Mouse (Mus musculus) heart, embryonic 12.5 days (tissue): Measurements from ENCODE around the gene Gjd2. TPM values are rescaled to one million over a fixed set of nuclear protein-coding genes. Genes with fewer than 3 reads are reported as not detected.

ENCODE experiments used
- ATAC-seq: fragments of 200-750 bp; cut with Nextera tagmentation; 2 replicates; pipeline ENCODE4 v1.8.0; 2017; ENCODE audit warnings: moderate TSS enrichment, moderate library complexity; ENCODE audit not compliant: insufficient number of reproducible peaks, low FRiP score
- H3K27ac ChIP-seq: fragments of 300-500 bp; sonication (generic); 2 replicates; pipeline ENCODE4 v1.5.1; 2016; ENCODE audit warnings: mild to moderate bottlenecking, moderate library complexity; ENCODE audit not compliant: poor library complexity, severe bottlenecking
- H3K27me3 ChIP-seq: fragments of 300-500 bp; sonication (generic); replicated peaks from 2 replicates; pipeline ENCODE4 v1.6.1; 2016; ENCODE audit warnings: mild to moderate bottlenecking, moderate library complexity
- H3K36me3 ChIP-seq: fragments of 300-500 bp; sonication (generic); 2 replicates; pipeline ENCODE4 v1.6.1; 2016; ENCODE audit warnings: mild to moderate bottlenecking, moderate library complexity
- H3K4me1 ChIP-seq: fragments of 300-500 bp; sonication (generic); replicated peaks from 2 replicates; pipeline ENCODE4 v1.6.1; 2016; ENCODE audit warnings: mild to moderate bottlenecking
- H3K4me2 ChIP-seq: fragments of 300-500 bp; sonication (generic); 2 replicates; pipeline ENCODE4 v1.6.1; 2016; ENCODE audit warnings: mild to moderate bottlenecking, moderate library complexity
- H3K4me3 ChIP-seq: fragments of 300-500 bp; sonication (generic); 2 replicates; pipeline ENCODE4 v1.5.1; 2016; ENCODE audit warnings: mild to moderate bottlenecking
- H3K9ac ChIP-seq: fragments of 300-500 bp; sonication (generic); 2 replicates; pipeline ENCODE4 v1.6.1; 2016; ENCODE audit warnings: mild to moderate bottlenecking, moderate library complexity
- H3K9me3 ChIP-seq: fragments of 300-500 bp; sonication (generic); replicated peaks from 2 replicates; pipeline ENCODE4 v1.6.1; 2016; ENCODE audit warnings: mild to moderate bottlenecking, moderate library complexity
- WGBS: fragments of 180-500 bp; shearing (Covaris S2); methylation state at CpG from one replicate; pipeline ENCODE4 v1.1.7; 2016; 5-methylcytosine and 5-hydroxymethylcytosine counted together
- polyA plus RNA-seq: library from polyadenylated mRNA; unstranded; fragments of >200 nt; fragmentation: Nextera tagmentation; extraction: Ambion mirVana; gene quantifications from 2 replicates; pipeline ENCODE4 v1.2.1, GENCODE M21; 2016

Gene Gjd2
- polyA plus RNA-seq, 1 experiment from 2014 or later: not detected

DNA sequence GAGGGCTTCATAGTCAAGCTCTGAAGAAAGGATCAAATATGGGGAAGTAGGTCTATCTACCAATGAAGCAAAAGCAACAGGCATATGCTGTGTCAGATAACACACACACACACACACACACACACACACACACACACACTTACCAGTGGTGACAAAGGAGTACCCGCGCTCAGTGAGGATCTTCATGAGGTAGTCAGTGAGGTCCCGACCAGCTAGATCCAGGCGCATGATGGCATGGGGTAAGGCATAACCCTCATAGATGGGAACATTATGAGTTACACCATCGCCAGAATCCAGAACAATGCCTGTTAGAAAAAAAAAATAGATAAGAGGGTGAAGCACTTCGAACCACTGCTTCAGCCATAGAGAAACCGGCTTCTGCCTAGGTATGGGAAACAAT lies 36.0 kb upstream of the Gjd2 start:
- Histone ChIP-seq H3K4me1 (peaks cover 10% of the 10 kb centered on the region; the same call in 1 of the 2 replicates), H3K36me3 (peaks cover 23% of the 10 kb centered on the region), H3K9ac (peak overlapping the region; percentile 81), H3K27me3 (no peaks in the 10 kb centered on the region), H3K4me2 (peak overlapping the region; percentile 61), H3K9me3 (no peaks in the 10 kb centered on the region), H3K27ac (peak overlapping the region; percentile 99), H3K4me3 (peak overlapping the region; percentile 72)
- WGBS: 57% methylated on average over 7 of the region's 7 CpGs
- ATAC-seq: no peak

DNA sequence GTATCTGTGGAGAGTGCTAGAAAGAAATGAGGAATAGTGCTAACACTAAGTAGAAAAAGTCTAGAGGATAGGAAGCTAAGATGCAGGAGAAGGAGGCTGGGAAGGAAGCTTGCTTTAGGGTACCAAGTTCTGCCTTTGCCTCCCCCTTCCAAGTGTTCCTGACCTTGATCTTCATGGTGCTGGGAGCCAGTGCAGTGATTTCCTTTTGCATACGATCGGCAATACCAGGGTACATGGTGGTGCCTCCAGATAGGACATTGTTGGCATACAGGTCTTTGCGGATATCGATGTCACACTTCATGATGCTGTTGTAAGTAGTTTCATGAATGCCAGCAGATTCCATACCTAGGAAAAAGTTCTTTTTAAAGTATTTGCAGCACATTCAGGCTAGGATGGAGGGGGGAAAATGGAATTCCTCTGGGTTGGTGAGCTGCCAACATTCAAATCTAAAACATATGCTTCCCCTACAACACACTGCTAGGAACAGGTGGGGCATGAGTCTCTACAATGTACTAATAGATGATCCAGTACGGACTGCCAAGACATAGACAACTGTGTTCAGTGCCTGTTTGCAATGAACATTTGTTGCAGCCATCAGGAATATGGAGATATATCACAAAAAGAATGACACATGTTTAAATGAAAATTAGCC lies 34.7 kb upstream of the Gjd2 start:
- Histone ChIP-seq H3K27ac (peak overlapping the region; percentile 99), H3K27me3 (no peaks in the 10 kb centered on the region), H3K9ac (peak overlapping the region; percentile 52), H3K4me1 (0 out of 2 replicates have a peak, but pooled peaks cover 3% of the 10 kb centered on the region), H3K4me3 (peak overlapping the region; percentile 72), H3K36me3 (peaks cover 23% of the 10 kb centered on the region), H3K4me2 (peak overlapping the region; percentile 61), H3K9me3 (no peaks in the 10 kb centered on the region)
- 62% methylated on average over 5 of the region's 5 CpGs for WGBS
- no peak for ATAC-seq

DNA sequence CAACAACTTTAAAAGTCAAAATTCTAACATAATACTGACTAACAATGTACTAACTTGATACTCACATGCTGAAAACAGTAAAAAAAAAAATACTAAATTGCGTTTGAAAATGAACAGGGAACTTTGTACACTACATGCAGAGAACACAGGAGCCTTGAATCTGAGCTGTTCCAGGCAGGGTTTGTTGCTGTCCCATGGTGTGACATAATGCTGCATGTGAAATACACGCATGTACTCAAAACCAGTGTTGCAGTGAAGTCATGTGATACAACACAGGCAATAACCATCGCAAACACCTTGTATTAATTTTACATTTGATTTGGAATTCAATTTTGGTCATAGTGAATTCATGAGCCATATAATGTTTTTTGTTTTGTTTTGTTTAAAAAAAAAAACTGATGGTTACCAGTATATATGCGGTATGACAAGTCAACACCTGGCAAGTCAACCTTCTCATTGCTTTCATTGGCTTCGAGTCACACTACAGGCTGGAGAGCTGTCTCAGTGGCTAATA lies 32.8 kb upstream of the Gjd2 start:
- Histone ChIP-seq H3K4me1 (no peaks in the 10 kb centered on the region), H3K4me2 (no peak overlapping the region), H3K9me3 (no peaks in the 10 kb centered on the region), H3K36me3 (peaks cover 19% of the 10 kb centered on the region), H3K9ac (no peak overlapping the region), H3K4me3 (no peak overlapping the region), H3K27ac (no peak overlapping the region), H3K27me3 (no peaks in the 10 kb centered on the region)
- WGBS: 64% methylated on average over 5 of the region's 5 CpGs
- ATAC-seq: peak; percentile 33

DNA sequence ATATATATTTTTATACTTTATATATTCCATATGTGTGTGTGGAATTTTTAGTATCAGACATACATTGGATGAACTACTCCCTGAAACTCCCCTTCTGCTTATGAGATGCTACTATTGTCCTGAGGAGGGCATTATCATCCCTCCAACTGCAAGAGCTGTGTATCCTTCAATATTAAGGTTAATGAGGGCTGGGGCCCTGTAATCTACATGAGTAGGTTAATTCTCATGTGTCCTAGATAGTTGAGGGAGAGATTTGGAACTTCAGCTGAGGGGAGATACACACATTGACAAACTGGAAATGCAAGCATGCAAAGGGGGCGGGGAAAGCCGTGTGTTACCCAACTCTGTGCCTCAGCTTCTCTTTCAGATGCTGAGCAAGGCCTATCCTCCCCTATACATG lies 24.5 kb upstream of the Gjd2 start:
- WGBS: 56% methylated on average over 2 of the region's 2 CpGs
- no peaks in the 10 kb centered on the region for H3K4me1 ChIP-seq
- no peak overlapping the region for H3K4me2 ChIP-seq
- H3K9me3 ChIP-seq: no peaks in the 10 kb centered on the region
- ATAC-seq: no peak
- H3K27ac ChIP-seq: no peak overlapping the region
- no peaks in the 10 kb centered on the region for H3K36me3 ChIP-seq
- no peak overlapping the region for H3K4me3 ChIP-seq
- H3K27me3 ChIP-seq: no peaks in the 10 kb centered on the region
- no peak overlapping the region for H3K9ac ChIP-seq

DNA sequence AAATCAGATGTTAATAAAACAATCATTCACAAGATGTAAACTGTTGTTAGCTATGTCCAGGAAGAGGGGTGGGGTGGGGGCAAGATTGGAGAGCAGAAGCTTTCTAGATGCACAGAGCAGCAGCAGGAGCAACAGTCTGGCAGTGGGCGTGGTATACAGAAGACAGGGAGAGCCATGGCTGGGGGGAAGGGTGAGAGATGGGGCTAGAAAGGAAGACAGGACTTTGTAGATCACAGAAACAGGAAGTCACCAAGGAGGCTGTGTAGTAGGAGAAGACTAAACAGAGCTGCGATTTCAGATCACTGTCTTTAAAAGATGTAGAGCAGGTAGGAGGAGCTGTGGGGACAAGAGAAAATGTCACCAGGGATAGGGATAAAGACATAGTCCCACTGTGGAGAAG lies 18.8 kb upstream of the Gjd2 start:
- WGBS: 31% methylated on average over 2 of the region's 2 CpGs
- no peak overlapping the region for H3K9ac ChIP-seq
- no peaks in the 10 kb centered on the region for H3K4me1 ChIP-seq
- ATAC-seq: no peak
- H3K36me3 ChIP-seq: no peaks in the 10 kb centered on the region
- H3K9me3 ChIP-seq: no peaks in the 10 kb centered on the region
- H3K4me2 ChIP-seq: no peak overlapping the region
- no peak overlapping the region for H3K4me3 ChIP-seq
- no peaks in the 10 kb centered on the region for H3K27me3 ChIP-seq
- no peak overlapping the region for H3K27ac ChIP-seq

DNA sequence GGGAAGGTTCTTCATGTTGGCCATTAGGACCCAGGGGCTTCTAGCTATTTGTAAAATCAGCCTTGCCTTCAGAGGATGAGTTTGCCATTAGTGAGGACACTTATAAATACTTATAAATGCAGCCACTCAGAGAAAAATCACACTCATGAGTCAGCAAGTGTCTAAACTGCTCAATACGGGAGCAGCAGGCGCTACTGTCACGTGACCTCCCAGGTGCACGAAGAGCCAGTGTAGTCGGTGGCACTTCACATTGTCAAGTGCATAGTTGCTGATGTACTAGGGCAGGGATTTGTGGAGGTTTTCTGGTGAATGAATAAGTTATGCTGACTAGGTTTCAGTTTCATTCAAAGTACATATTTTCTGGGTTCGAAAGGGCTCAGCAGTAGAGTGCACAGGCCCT lies 10.0 kb upstream of the Gjd2 start:
- no peak overlapping the region for H3K27ac ChIP-seq
- H3K9me3 ChIP-seq: no peaks in the 10 kb centered on the region
- WGBS: 84% methylated on average over 6 of the region's 6 CpGs
- H3K9ac ChIP-seq: no peak overlapping the region
- no peaks in the 10 kb centered on the region for H3K36me3 ChIP-seq
- no peaks in the 10 kb centered on the region for H3K27me3 ChIP-seq
- no peak for ATAC-seq
- H3K4me3 ChIP-seq: no peak overlapping the region
- no peak overlapping the region for H3K4me2 ChIP-seq
- no peaks in the 10 kb centered on the region for H3K4me1 ChIP-seq

DNA sequence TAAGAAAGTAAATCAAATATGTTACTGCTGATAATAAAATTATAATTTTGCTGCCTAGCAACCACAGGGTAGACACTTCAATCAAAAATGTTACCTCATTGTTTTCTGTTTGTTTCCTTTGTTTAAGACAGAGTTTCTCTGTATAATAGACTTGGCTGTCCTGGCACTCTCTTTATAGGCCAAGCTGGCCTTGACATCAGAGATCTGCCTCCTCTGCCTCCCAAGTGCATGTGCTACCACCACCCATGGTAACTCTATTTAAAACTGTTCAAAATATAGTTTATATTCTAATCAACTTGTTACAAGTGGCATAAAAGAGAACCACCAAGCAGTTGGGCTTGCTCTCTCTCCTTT lies 6.8 kb upstream of the Gjd2 start:
- H3K27me3 ChIP-seq: peaks cover 17% of the 10 kb centered on the region
- no peaks in the 10 kb centered on the region for H3K36me3 ChIP-seq
- no peaks in the 10 kb centered on the region for H3K9me3 ChIP-seq
- H3K4me3 ChIP-seq: no peak overlapping the region
- no peak overlapping the region for H3K9ac ChIP-seq
- H3K4me1 ChIP-seq: no peaks in the 10 kb centered on the region
- ATAC-seq: no peak
- H3K4me2 ChIP-seq: no peak overlapping the region
- no peak overlapping the region for H3K27ac ChIP-seq

DNA sequence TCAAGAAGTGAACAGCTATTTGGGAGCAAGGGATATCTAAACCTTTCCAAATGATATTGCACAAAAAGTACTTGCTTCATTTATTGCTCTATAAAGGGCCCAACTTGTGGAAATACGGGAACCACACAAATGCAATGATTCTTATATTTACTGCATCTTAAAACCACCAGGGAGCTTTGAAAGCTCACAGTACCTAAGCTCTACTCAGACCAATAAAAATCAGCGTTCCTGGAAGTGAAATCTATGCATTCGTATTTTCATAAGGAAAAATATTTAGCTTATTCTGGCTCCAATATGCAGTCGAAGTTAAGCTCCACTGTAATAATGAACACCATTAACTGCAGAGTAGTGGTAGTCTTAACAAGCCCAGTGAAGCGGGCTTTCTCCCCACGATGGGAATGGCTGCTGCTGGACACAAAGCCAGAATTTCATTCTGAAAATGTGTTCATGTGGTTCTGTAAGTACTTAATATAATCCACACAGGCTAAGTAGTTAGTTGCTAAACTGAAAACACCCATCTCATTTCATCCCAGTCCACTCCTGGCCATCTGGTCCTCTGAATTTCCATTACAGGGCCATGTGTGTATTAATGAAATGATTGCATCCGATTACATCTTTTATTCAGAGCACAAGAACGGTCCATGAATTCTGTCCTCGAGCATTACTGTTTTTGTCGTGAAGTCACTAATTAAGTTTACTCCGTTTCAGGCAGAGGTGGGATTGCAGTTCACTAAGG lies 6.2 kb upstream of the Gjd2 start:
- WGBS: 81% methylated on average over 11 of the region's 11 CpGs
- H3K27me3 ChIP-seq: peaks cover 23% of the 10 kb centered on the region

DNA sequence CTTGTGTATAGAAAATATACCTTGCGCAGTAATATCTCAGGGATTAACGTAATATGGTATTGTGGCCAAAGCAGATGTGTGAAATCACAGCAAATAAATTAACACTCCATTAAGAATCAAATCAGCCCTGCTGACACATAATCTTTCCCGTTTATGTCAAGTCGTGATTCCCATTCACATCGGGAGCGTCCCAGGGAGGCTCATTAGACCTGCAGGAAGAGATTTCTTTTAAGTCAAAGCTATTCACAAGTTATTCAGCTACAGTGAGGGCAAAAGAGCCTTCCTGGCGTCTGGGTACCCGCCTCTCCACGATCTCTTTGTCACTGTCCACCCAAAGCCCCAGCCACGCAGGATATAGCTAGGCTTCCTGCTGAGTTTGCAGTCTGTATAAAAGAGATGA lies 4.7 kb upstream of the Gjd2 start:
- Histone ChIP-seq H3K27ac (no peak overlapping the region), H3K27me3 (peaks cover 38% of the 10 kb centered on the region), H3K4me3 (no peak overlapping the region), H3K9ac (no peak overlapping the region), H3K4me1 (peaks cover 10% of the 10 kb centered on the region), H3K4me2 (no peak overlapping the region), H3K9me3 (no peaks in the 10 kb centered on the region), H3K36me3 (no peaks in the 10 kb centered on the region)
- WGBS: 27% methylated on average over 10 of the region's 10 CpGs
- ATAC-seq: no peak

More for the DNA sequence above, 6.2 kb upstream of the Gjd2 start:
- Histone ChIP-seq H3K9me3 (no peaks in the 10 kb centered on the region), H3K36me3 (no peaks in the 10 kb centered on the region), H3K4me1 (no peaks in the 10 kb centered on the region), H3K27ac (no peak overlapping the region), H3K4me3 (no peak overlapping the region), H3K9ac (no peak overlapping the region), H3K4me2 (no peak overlapping the region)
- no peak for ATAC-seq

DNA sequence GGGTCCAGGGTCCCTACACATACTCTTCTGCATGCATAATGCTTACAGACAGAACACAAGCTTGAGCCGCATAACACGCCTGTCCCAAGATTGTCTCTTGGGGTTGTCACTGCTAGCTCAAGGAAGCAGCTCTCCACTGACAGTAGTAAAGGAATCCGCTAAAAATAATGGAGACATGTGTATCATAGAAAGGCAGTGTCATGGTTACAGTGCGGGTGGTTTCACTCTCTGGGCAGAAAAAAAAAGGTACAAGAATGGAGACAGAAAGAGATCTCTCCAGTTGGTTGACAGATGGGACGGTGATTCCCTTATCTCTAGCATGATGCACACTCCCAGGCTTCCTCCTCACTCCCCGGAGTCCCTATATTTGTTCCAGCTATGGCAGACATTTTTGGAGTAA lies 1.4 kb upstream of the Gjd2 start:
- Histone ChIP-seq H3K9me3 (no peaks in the 10 kb centered on the region), H3K36me3 (no peaks in the 10 kb centered on the region), H3K4me3 (no peak overlapping the region), H3K4me1 (peaks cover 11% of the 10 kb centered on the region), H3K27me3 (peaks cover 46% of the 10 kb centered on the region), H3K9ac (no peak overlapping the region), H3K27ac (no peak overlapping the region), H3K4me2 (no peak overlapping the region)
- WGBS: 61% methylated on average over 6 of the region's 6 CpGs
- ATAC-seq: no peak

DNA sequence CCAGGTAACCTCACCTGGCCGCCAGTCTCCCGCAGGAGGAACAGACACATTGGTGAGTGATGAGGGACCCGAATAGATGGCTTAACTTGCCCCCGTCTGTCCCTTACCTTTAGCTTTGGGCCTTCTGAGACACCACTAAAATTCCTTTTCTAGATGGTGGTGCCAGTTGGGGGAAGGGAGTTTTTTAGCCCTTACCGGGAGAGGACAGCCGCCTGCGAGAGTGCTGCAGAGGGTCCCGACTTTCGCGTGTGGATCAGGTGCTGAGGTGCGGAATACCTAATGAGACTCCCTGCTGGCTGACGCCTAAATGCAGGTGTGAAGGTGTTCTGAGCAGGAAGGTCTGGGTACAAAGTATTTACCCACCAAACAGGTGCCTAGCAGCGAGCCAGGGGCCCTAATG lies 427 bp upstream of the Gjd2 start:
- Histone ChIP-seq H3K4me3 (peak overlapping the region; percentile 55), H3K4me2 (peak overlapping the region; percentile 95), H3K9me3 (no peaks in the 10 kb centered on the region), H3K4me1 (peaks cover 11% of the 10 kb centered on the region), H3K36me3 (no peaks in the 10 kb centered on the region), H3K27me3 (peaks cover 46% of the 10 kb centered on the region), H3K9ac (no peak overlapping the region), H3K27ac (no peak overlapping the region)
- ATAC-seq: no peak
- under 1% methylated on average over 13 of the region's 13 CpGs for WGBS
